Mouse (Mus musculus) MEL (cell line): ENCODE data around the gene Clic4. TPM values are rescaled to one million over a fixed set of nuclear protein-coding genes. Genes with fewer than 3 reads are reported as not detected.
A peak's percentile ranks its signal among the peaks of the same experiment; 100 is the strongest.

Experiments used
- DNase-seq: peaks from one replicate; pipeline ENCODE4 v3.0.0; 2011; ENCODE audit warnings: low read depth, low spot score
- H3K27ac ChIP-seq: 2 replicates; pipeline ENCODE4 v1.5.1; 2012; ENCODE audit warnings: low read depth, mild to moderate bottlenecking, control low read depth, low read length, moderate library complexity; ENCODE audit not compliant: control insufficient read depth
- H3K27me3 ChIP-seq, 2 experiments: fragments of 150-350 bp in 1 of 2; sonication (generic) in 1 of 2; 2 replicates each; pipeline ENCODE4 v1.6.1; 2012; ENCODE audit warnings: low read length in 2 of 2, mild to moderate bottlenecking in 2 of 2, improper control_type of control experiment in 1 of 2, moderate library complexity in 1 of 2; ENCODE audit not compliant: insufficient read depth in 2 of 2, control insufficient read depth in 1 of 2
- H3K36me3 ChIP-seq, 2 experiments: 2 replicates each; pipeline ENCODE4 v1.6.1; 2012 to 2014; ENCODE audit warnings: low read length in 2 of 2, improper control_type of control experiment in 1 of 2, inconsistent platforms in 1 of 2, mild to moderate bottlenecking in 1 of 2; ENCODE audit not compliant: insufficient read depth in 2 of 2, control insufficient read depth in 1 of 2
- H3K4me1 ChIP-seq, 2 experiments: fragments of 150-350 bp in 1 of 2; sonication (generic) in 1 of 2; 2 replicates each; pipeline ENCODE4 v1.6.1; 2012; ENCODE audit warnings: low read length in 2 of 2, improper control_type of control experiment in 1 of 2, mild to moderate bottlenecking in 1 of 2; ENCODE audit not compliant: insufficient read depth in 2 of 2, control insufficient read depth in 1 of 2
- H3K4me3 ChIP-seq, 2 experiments: fragments of 150-350 bp in 1 of 2; sonication (generic) in 1 of 2; 2 replicates each; pipeline ENCODE4 v1.5.1; 2012; ENCODE audit warnings: low read depth in 2 of 2, low read length in 2 of 2, mild to moderate bottlenecking in 2 of 2, moderate library complexity in 2 of 2, control low read depth in 1 of 2, improper control_type of control experiment in 1 of 2; ENCODE audit not compliant: control insufficient read depth in 1 of 2, insufficient read depth in 1 of 2
- H3K79me2 ChIP-seq: 2 replicates; pipeline ENCODE4 v1.6.1; 2012; ENCODE audit warnings: mild to moderate bottlenecking, low read length, moderate library complexity; ENCODE audit not compliant: control insufficient read depth, poor library complexity, insufficient read depth
- H3K9ac ChIP-seq: 2 replicates; pipeline ENCODE4 v1.6.1; 2012; ENCODE audit warnings: low read depth, mild to moderate bottlenecking, control low read depth, low read length, moderate library complexity; ENCODE audit not compliant: control insufficient read depth, poor library complexity, severe bottlenecking
- H3K9me3 ChIP-seq: fragments of 150-350 bp; sonication (generic); replicated peaks from 2 replicates; pipeline ENCODE4 v1.6.1; 2012; ENCODE audit warnings: mild to moderate bottlenecking, low read length, improper control_type of control experiment, moderate library complexity; ENCODE audit not compliant: insufficient read depth
- CTCF ChIP-seq, 3 experiments: IDR thresholded peaks in 2 of 3; conservative IDR thresholded peaks in 1 of 3; 2 replicates each; pipeline ENCODE4 v1.5.1; 2011 to 2012; ENCODE audit warnings: low read length in 3 of 3, low read depth in 2 of 3, mild to moderate bottlenecking in 2 of 3, improper control_type of control experiment in 1 of 3, inconsistent platforms in 1 of 3, mixed read lengths in 1 of 3, moderate library complexity in 1 of 3; ENCODE audit not compliant: control insufficient read depth in 1 of 3, insufficient read depth in 1 of 3, poor library complexity in 1 of 3, severe bottlenecking in 1 of 3
- E2F4 ChIP-seq: IDR thresholded peaks from 2 replicates; pipeline ENCODE4 v1.6.1; 2011; ENCODE audit warnings: low read depth, low read length, improper control_type of control experiment, borderline replicate concordance
- EP300 ChIP-seq, 2 experiments: IDR thresholded peaks; 2 replicates each; pipeline ENCODE4 v1.6.1; 2011; ENCODE audit warnings: improper control_type of control experiment in 2 of 2, low read length in 2 of 2, low read depth in 1 of 2, mild to moderate bottlenecking in 1 of 2
- GABPA ChIP-seq: IDR thresholded peaks from 2 replicates; pipeline ENCODE4 v1.6.1; 2012; ENCODE audit warnings: low read depth, mild to moderate bottlenecking, inconsistent platforms, low read length, improper control_type of control experiment, moderate library complexity
- GATA1 ChIP-seq: IDR thresholded peaks from 2 replicates; pipeline ENCODE4 v1.6.1; 2011; ENCODE audit warnings: low read depth, low read length, improper control_type of control experiment
- HCFC1 ChIP-seq: IDR thresholded peaks from 2 replicates; pipeline ENCODE4 v1.6.1; 2012; ENCODE audit warnings: low read depth, mild to moderate bottlenecking, inconsistent platforms, low read length, improper control_type of control experiment, moderate library complexity
- JUND ChIP-seq: IDR thresholded peaks from 2 replicates; pipeline ENCODE4 v1.6.1; 2011; ENCODE audit warnings: low read depth, mild to moderate bottlenecking, improper control_type of control experiment, low read length
- KAT2A ChIP-seq: conservative IDR thresholded peaks from 2 replicates; pipeline ENCODE4 v1.6.1; 2012; ENCODE audit warnings: low read depth, low read length, improper control_type of control experiment, inconsistent platforms
- MAFK ChIP-seq: IDR thresholded peaks from 2 replicates; pipeline ENCODE4 v1.6.1; 2011; ENCODE audit warnings: low read depth, mild to moderate bottlenecking, low read length, improper control_type of control experiment, borderline replicate concordance
- MEF2A ChIP-seq: IDR thresholded peaks from 2 replicates; pipeline ENCODE4 v1.6.1; 2014; ENCODE audit warnings: low read depth, mild to moderate bottlenecking, inconsistent platforms, low read length, improper control_type of control experiment; ENCODE audit not compliant: poor library complexity, insufficient replicate concordance, severe bottlenecking; ENCODE audit errors: extremely low read depth
- MYC ChIP-seq: IDR thresholded peaks from 2 replicates; pipeline ENCODE4 v1.6.1; 2011; ENCODE audit warnings: low read depth, mild to moderate bottlenecking, low read length, improper control_type of control experiment, moderate library complexity
- NELFE ChIP-seq: IDR thresholded peaks from 2 replicates; pipeline ENCODE4 v1.6.1; 2011; ENCODE audit warnings: low read depth, low read length, improper control_type of control experiment
- NRF1 ChIP-seq: IDR thresholded peaks from 2 replicates; pipeline ENCODE4 v1.6.1; 2014; ENCODE audit warnings: low read depth, mild to moderate bottlenecking, inconsistent platforms, low read length, improper control_type of control experiment, moderate library complexity; ENCODE audit not compliant: poor library complexity, insufficient read depth, severe bottlenecking
- POLR2A ChIP-seq, 2 experiments: IDR thresholded peaks; 2 replicates each; pipeline ENCODE4 v1.6.1; 2011 to 2012; ENCODE audit warnings: low read length in 2 of 2, mild to moderate bottlenecking in 2 of 2, control low read depth in 1 of 2, improper control_type of control experiment in 1 of 2, low read depth in 1 of 2, moderate library complexity in 1 of 2; ENCODE audit not compliant: control insufficient read depth in 1 of 2, insufficient read depth in 1 of 2, poor library complexity in 1 of 2
- POLR2AphosphoS2 ChIP-seq: IDR thresholded peaks from 2 replicates; pipeline ENCODE4 v1.6.1; 2011; ENCODE audit warnings: low read length, improper control_type of control experiment
- RAD21 ChIP-seq: IDR thresholded peaks from 2 replicates; pipeline ENCODE4 v1.6.1; 2011; ENCODE audit warnings: mild to moderate bottlenecking, low read depth, low read length, improper control_type of control experiment
- SMC3 ChIP-seq: IDR thresholded peaks from 2 replicates; pipeline ENCODE4 v1.6.1; 2011; ENCODE audit warnings: low read depth, low read length, improper control_type of control experiment
- TAL1 ChIP-seq: IDR thresholded peaks from 2 replicates; pipeline ENCODE4 v1.6.1; 2012; ENCODE audit warnings: mild to moderate bottlenecking, inconsistent platforms, low read length, moderate library complexity, mixed read lengths
- TBP ChIP-seq: IDR thresholded peaks from 2 replicates; pipeline ENCODE4 v1.8.0; 2011; ENCODE audit warnings: low read depth, low read length, improper control_type of control experiment
- TCF12 ChIP-seq: IDR thresholded peaks from 2 replicates; pipeline ENCODE4 v1.6.1; 2014; ENCODE audit warnings: low read depth, mild to moderate bottlenecking, inconsistent platforms, low read length, improper control_type of control experiment, moderate library complexity
- UBTF ChIP-seq: IDR thresholded peaks from 2 replicates; pipeline ENCODE4 v1.6.1; 2012; ENCODE audit warnings: low read depth, mild to moderate bottlenecking, inconsistent platforms, low read length, improper control_type of control experiment, moderate library complexity, borderline replicate concordance; ENCODE audit not compliant: insufficient read depth
- USF2 ChIP-seq, 2 experiments: IDR thresholded peaks; 2 replicates each; pipeline ENCODE4 v1.6.1; 2011 to 2012; ENCODE audit warnings: improper control_type of control experiment in 2 of 2, low read length in 2 of 2, borderline replicate concordance in 1 of 2, inconsistent platforms in 1 of 2, low read depth in 1 of 2, mild to moderate bottlenecking in 1 of 2; ENCODE audit not compliant: insufficient read depth in 1 of 2
- ZC3H11A ChIP-seq: IDR thresholded peaks from 2 replicates; pipeline ENCODE4 v1.6.1; 2012; ENCODE audit warnings: low read depth, mild to moderate bottlenecking, inconsistent platforms, low read length, improper control_type of control experiment
- ZKSCAN1 ChIP-seq: IDR thresholded peaks from 2 replicates; pipeline ENCODE4 v1.6.1; 2012; ENCODE audit warnings: low read depth, mild to moderate bottlenecking, inconsistent platforms, low read length, improper control_type of control experiment, moderate library complexity
- ZMIZ1 ChIP-seq: IDR thresholded peaks from 2 replicates; pipeline ENCODE4 v1.6.1; 2012; ENCODE audit warnings: low read depth, mild to moderate bottlenecking, inconsistent platforms, low read length, improper control_type of control experiment, moderate library complexity
- ZNF384 ChIP-seq: IDR thresholded peaks from 2 replicates; pipeline ENCODE4 v1.6.1; 2012; ENCODE audit warnings: low read depth, mild to moderate bottlenecking, inconsistent platforms, low read length, improper control_type of control experiment
- polyA plus RNA-seq, 2 experiments: library from polyadenylated mRNA; stranded (reverse) in 1 of 2; unstranded in 1 of 2; fragments of >175 nt in 1 of 2; fragments of >200 nt in 1 of 2; gene quantifications; 2 replicates each; pipeline versions ENCODE4 v1.2.1 to v1.2.4; 2012; ENCODE audit warnings: low replicate concordance in 2 of 2, low read depth in 1 of 2; ENCODE audit not compliant: insufficient read length in 2 of 2, insufficient read depth in 1 of 2, missing spikeins in 1 of 2
- total RNA-seq: library from RNA; depleted of rRNA; stranded (reverse); fragments of 300-350 nt; gene quantifications from 2 replicates; pipeline ENCODE4 v1.2.3, GENCODE M21; 2012

Gene Clic4
- total and polyA plus RNA-seq, 3 experiments: 32.9 to 274 (median 83.8) TPM

- Histone ChIP-seq H3K4me3 (no peak overlapping the region), H3K4me1 (peaks cover 0 to 13% of the 10 kb centered on the region in 2 experiments; a peak in 2 of 4 replicates), H3K27ac (no peak overlapping the region)
- TF ChIP-seq SMC3 (peak; percentile 55), E2F4 (no peak), CTCF (IDR thresholded peaks at IDR 0.05 in 2 of 3, conservative IDR thresholded peaks at IDR 0.05 in 1 of 3; ENCODE audit: control insufficient read depth in 1 of 3, insufficient read depth in 1 of 3, low read depth in 2 of 3, low read length in 3 of 3, poor library complexity in 1 of 3, severe bottlenecking in 1 of 3) (peak in 2 of 3 experiments; percentile 9 to 55; a peak in 2 of 6 replicates), ZNF384 (peak; percentile 91), MYC (peak; percentile 52; the same call in 1 of the 2 replicates), ZC3H11A (peak; percentile 29; the same call in 1 of the 2 replicates), KAT2A (no peak), RAD21 (peak; percentile 35), NRF1 (no peak), TCF12 (no peak), EP300 (IDR thresholded peaks at IDR 0.05; ENCODE audit: low read depth in 1 of 2, low read length in 2 of 2) (no peak), TBP (no peak), NELFE (no peak), MAFK (no peak), USF2 (IDR thresholded peaks at IDR 0.05; ENCODE audit: borderline replicate concordance in 1 of 2, insufficient read depth in 1 of 2, low read depth in 1 of 2, low read length in 2 of 2) (no peak)
- TF ChIP-seq, all 39 proteins: peak for 6
- no peak for DNase-seq
- H3K27me3 ChIP-seq: no peaks in the 10 kb centered on the region
- no peak overlapping the region for H3K9ac ChIP-seq
- no peaks in the 10 kb centered on the region; the same call in 1 of the 2 replicates for H3K79me2 ChIP-seq
- H3K36me3 ChIP-seq: no peaks in the 10 kb centered on the region
- H3K9me3 ChIP-seq: no peaks in the 10 kb centered on the region
Observed at GRCm38 (mm10) chr4:135209846-135210245, 62.8 kb downstream of the Clic4 start.

DNA sequence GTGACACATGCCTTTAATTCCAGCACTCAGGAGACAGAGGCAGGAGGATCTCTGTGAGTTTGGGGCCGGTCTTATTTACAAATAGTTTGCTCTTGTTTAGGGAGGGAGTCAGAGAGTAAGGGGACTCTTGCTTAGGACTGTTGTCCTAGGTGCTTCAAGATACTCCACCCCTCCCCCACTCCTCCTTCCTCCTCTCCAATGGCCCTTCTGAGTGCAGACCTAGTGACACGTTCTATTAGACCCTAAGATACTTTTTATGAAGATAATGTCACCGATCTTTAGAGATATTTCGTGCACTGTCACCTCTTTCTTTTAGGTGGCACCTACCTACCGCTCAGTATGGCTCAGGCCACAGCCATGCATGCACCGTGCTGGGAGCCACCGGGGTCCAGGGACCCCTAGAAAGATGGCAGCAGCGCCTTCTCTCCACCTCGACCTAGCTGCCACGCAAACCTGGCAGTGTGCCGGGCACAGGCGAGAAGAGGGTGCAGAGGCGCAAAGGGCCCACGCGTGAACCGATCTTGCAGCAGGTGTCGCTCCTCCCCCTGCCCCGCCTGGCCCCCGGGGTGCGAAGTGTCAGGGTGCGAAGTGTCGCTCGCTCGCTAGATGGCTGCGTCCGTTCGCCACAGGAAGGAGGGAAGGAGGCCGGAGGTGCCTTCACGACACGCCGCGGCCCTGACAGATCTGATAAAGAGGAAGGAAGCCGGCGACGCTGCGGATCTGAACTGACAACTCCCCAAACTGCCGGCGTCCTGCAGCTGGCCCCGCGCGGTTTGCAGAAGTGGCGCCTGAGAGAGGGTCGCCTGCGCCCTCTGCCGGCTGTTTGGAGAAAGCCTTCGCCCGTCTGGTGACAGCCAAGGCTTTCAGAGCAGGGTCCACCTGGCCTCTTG lies 66.7 kb downstream of the Clic4 start:
- H3K9me3 ChIP-seq: no peaks in the 10 kb centered on the region
- H3K79me2 ChIP-seq: no peaks in the 10 kb centered on the region; the same call in 1 of the 2 replicates
- H3K9ac ChIP-seq: peak overlapping the region; percentile 68
- peaks cover 0 to 16% of the 10 kb centered on the region in 2 experiments; a peak in 2 of 4 replicates for H3K4me1 ChIP-seq
- H3K36me3 ChIP-seq: peaks cover 0 to 3% of the 10 kb centered on the region in 2 experiments; a peak in 2 of 4 replicates
- H3K4me3 ChIP-seq: peak overlapping the region; percentile 46 to 62
- no peaks in the 10 kb centered on the region for H3K27me3 ChIP-seq
- peak; percentile 98 for DNase-seq
- peak overlapping the region; percentile 68 for H3K27ac ChIP-seq
- TF ChIP-seq GABPA (no peak), CTCF (IDR thresholded peaks at IDR 0.05 in 2 of 3, conservative IDR thresholded peaks at IDR 0.05 in 1 of 3; ENCODE audit: control insufficient read depth in 1 of 3, insufficient read depth in 1 of 3, low read depth in 2 of 3, low read length in 3 of 3, poor library complexity in 1 of 3, severe bottlenecking in 1 of 3) (peak; percentile 74 to 99 (median 97)), SMC3 (peak; percentile 98), HCFC1 (peak; percentile 64), MAFK (no peak), ZC3H11A (peak; percentile 94), JUND (no peak), ZKSCAN1 (no peak), GATA1 (peak; percentile 73), TAL1 (no peak; the same call in 1 of the 2 replicates), KAT2A (no peak), MEF2A (no peak), POLR2AphosphoS2 (no peak), USF2 (IDR thresholded peaks at IDR 0.05; ENCODE audit: borderline replicate concordance in 1 of 2, insufficient read depth in 1 of 2, low read depth in 1 of 2, low read length in 2 of 2) (no peak), ZMIZ1 (no peak), POLR2A (IDR thresholded peaks at IDR 0.05; ENCODE audit: control insufficient read depth in 1 of 2, insufficient read depth in 1 of 2, low read depth in 1 of 2, low read length in 2 of 2, poor library complexity in 1 of 2) (peak; percentile 30 to 61; a peak in 1 of 4 replicates), UBTF (no peak)
